Mouse (Mus musculus): Measurements from ENCODE around the gene Catip. TPM values are rescaled to one million over a fixed set of nuclear protein-coding genes. Genes with fewer than 3 reads are reported as not detected.
"Not testable (repeated sequence)": the region's sequence is repeated elsewhere in the genome, so short reads cannot be mapped to it uniquely, and the experiment has no call there.

Catip gene
- total and polyA plus RNA-seq, 2 experiments from 2014 or later, result 0.61 TPM; not detected in 1

- peaks cover 57% of the 10 kb centered on the region for H3K4me1 ChIP-seq (ENCODE audit: control insufficient read depth, insufficient read depth)
Measured at GRCm38 (mm10) chr1:74338013-74338412, 23.9 kb upstream of the Catip start.

GRCm38 (mm10) chr1:74338626-74339025 is 23.3 kb upstream of the Catip start:
- peaks cover 51% of the 10 kb centered on the region for H3K4me1 ChIP-seq (ENCODE audit: control insufficient read depth, insufficient read depth)
- 0 out of 2 replicates have a peak overlapping the region, but pooled peaks have one; percentile 16 for H3K27ac ChIP-seq (ENCODE audit: low read depth)
- ATAC-seq (ENCODE audit: insufficient read depth, low read depth) (peak; percentile 9; the same call in 1 of the 2 replicates), DNase-seq (ENCODE audit: low spot score) (no peak)
- no peak for TF ChIP-seq EP300 (IDR thresholded peaks at IDR 0.05; ENCODE audit: low read depth)
- no peak for TF ChIP-seq CTCF (IDR thresholded peaks at IDR 0.05; ENCODE audit: low read depth)
- H3K27me3 ChIP-seq (ENCODE audit: control insufficient read depth, insufficient read depth, low read length), result no peaks in the 10 kb centered on the region
- 72% methylated on average over 4 of the region's 4 CpGs for WGBS
- H3K4me3 ChIP-seq (ENCODE audit: low read depth, low read length), result no peak overlapping the region
- no peak overlapping the region for H3K9ac ChIP-seq (replicated peaks; ENCODE audit: low read depth, low read length)
- H3K9me3 ChIP-seq (replicated peaks; ENCODE audit: control insufficient read depth, low read length), result no peaks in the 10 kb centered on the region
- H3K4me2 ChIP-seq (ENCODE audit: low read depth, low read length), result no peak overlapping the region
- no peaks in the 10 kb centered on the region for H3K36me3 ChIP-seq (replicated peaks; ENCODE audit: control insufficient read depth, insufficient read depth, low read length)

More at GRCm38 (mm10) chr1:74338013-74338412, 23.9 kb upstream of the Catip start:
- H3K9ac ChIP-seq (replicated peaks; ENCODE audit: low read depth, low read length), result no peak overlapping the region
- 75% methylated on average over 5 of the region's 5 CpGs for WGBS
- no peak overlapping the region for H3K4me2 ChIP-seq (ENCODE audit: low read depth, low read length)
- no peak for ATAC-seq (ENCODE audit: insufficient read depth, low read depth)
- H3K27me3 ChIP-seq (ENCODE audit: control insufficient read depth, insufficient read depth, low read length), result no peaks in the 10 kb centered on the region
- 0 out of 2 replicates have a peak overlapping the region, but pooled peaks have one; percentile 16 for H3K27ac ChIP-seq (ENCODE audit: low read depth)
- no peaks in the 10 kb centered on the region for H3K9me3 ChIP-seq (replicated peaks; ENCODE audit: control insufficient read depth, low read length)
- H3K36me3 ChIP-seq (replicated peaks; ENCODE audit: control insufficient read depth, insufficient read depth, low read length), result no peaks in the 10 kb centered on the region
- TF ChIP-seq CTCF (IDR thresholded peaks at IDR 0.05; ENCODE audit: low read depth), result no peak
- TF ChIP-seq EP300 (IDR thresholded peaks at IDR 0.05; ENCODE audit: low read depth), result no peak
- H3K4me3 ChIP-seq (ENCODE audit: low read depth, low read length), result no peak overlapping the region
- DNase-seq (ENCODE audit: low spot score), result no peak

DNA sequence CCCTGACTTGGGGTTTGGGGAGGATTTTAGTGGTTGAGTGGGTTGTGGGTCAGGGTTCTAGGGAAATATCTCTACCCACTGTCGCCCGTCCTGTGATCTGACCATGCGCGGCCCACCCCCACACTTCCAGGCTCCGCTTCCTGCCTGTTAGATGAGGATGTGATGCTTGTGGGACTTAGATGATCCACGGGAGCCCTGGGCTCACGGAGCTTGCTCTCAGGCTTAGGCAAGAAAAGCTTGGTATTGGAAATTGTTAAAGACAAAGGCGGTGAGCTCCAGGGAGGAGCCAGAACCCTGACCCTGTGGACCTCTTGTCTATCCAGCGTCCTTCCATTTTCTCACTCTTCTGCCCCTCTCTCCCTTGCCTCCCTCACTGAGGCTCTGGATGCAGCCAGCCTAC is 22.0 kb upstream of the Catip start:
- DNase-seq (ENCODE audit: low spot score), result no peak

DNA sequence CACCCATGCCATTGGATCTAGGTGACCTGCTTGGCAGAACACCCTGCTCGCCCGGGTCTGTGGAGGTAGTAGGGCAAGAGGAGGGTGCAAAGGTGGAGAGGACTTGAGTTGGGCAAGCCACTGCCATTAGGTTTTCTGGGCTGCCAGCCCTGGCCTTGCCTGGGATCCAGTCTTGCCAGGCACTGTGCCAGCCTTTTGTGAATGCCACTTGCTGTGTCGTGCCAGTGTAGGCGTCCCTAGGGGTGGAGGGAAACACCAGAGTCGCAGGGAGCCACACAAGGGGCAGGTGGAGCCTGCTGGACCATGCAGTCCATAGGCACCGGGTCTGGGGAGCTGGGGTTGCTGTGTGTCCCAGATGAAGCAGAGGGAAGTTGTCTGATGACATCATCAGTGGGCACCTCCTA is 21.5 kb upstream of the Catip start:
- Histone ChIP-seq H3K9ac (replicated peaks; ENCODE audit: low read depth, low read length) (no peak overlapping the region), H3K4me1 (ENCODE audit: control insufficient read depth, insufficient read depth) (peaks cover 38% of the 10 kb centered on the region), H3K27ac (ENCODE audit: low read depth) (peak overlapping the region; percentile 35; the same call in 1 of the 2 replicates), H3K27me3 (ENCODE audit: control insufficient read depth, insufficient read depth, low read length) (no peaks in the 10 kb centered on the region), H3K4me2 (ENCODE audit: low read depth, low read length) (no peak overlapping the region), H3K9me3 (replicated peaks; ENCODE audit: control insufficient read depth, low read length) (no peaks in the 10 kb centered on the region), H3K36me3 (replicated peaks; ENCODE audit: control insufficient read depth, insufficient read depth, low read length) (no peaks in the 10 kb centered on the region), H3K4me3 (ENCODE audit: low read depth, low read length) (no peak overlapping the region)
- no peak for TF ChIP-seq EP300 (IDR thresholded peaks at IDR 0.05; ENCODE audit: low read depth)
- no peak for TF ChIP-seq CTCF (IDR thresholded peaks at IDR 0.05; ENCODE audit: low read depth)
- ATAC-seq (ENCODE audit: insufficient read depth, low read depth) (peak; percentile 20; the same call in 1 of the 2 replicates), DNase-seq (ENCODE audit: low spot score) (no peak)
- WGBS, result 73% methylated on average over 6 of the region's 6 CpGs

More for the DNA sequence above, 22.0 kb upstream of the Catip start:
- Histone ChIP-seq H3K27ac (ENCODE audit: low read depth) (peak overlapping the region; percentile 35; the same call in 1 of the 2 replicates), H3K4me2 (ENCODE audit: low read depth, low read length) (no peak overlapping the region), H3K4me1 (ENCODE audit: control insufficient read depth, insufficient read depth) (peaks cover 41% of the 10 kb centered on the region), H3K4me3 (ENCODE audit: low read depth, low read length) (no peak overlapping the region), H3K27me3 (ENCODE audit: control insufficient read depth, insufficient read depth, low read length) (no peaks in the 10 kb centered on the region), H3K9me3 (replicated peaks; ENCODE audit: control insufficient read depth, low read length) (no peaks in the 10 kb centered on the region), H3K36me3 (replicated peaks; ENCODE audit: control insufficient read depth, insufficient read depth, low read length) (no peaks in the 10 kb centered on the region), H3K9ac (replicated peaks; ENCODE audit: low read depth, low read length) (no peak overlapping the region)
- no peak for ATAC-seq (ENCODE audit: insufficient read depth, low read depth)
- TF ChIP-seq EP300 (IDR thresholded peaks at IDR 0.05; ENCODE audit: low read depth), result no peak
- TF ChIP-seq CTCF (IDR thresholded peaks at IDR 0.05; ENCODE audit: low read depth), result no peak
- WGBS, result 73% methylated on average over 9 of the region's 9 CpGs

- H3K4me1 ChIP-seq (ENCODE audit: control insufficient read depth, insufficient read depth), result peaks cover 31% of the 10 kb centered on the region
- not testable (repeated sequence) for H3K4me2 ChIP-seq (ENCODE audit: low read depth, low read length); H3K9ac ChIP-seq (replicated peaks; ENCODE audit: low read depth, low read length); H3K9me3 ChIP-seq (replicated peaks; ENCODE audit: control insufficient read depth, low read length); ATAC-seq (ENCODE audit: insufficient read depth, low read depth); H3K27ac ChIP-seq (ENCODE audit: low read depth); DNase-seq (ENCODE audit: low spot score); H3K4me3 ChIP-seq (ENCODE audit: low read depth, low read length); H3K27me3 ChIP-seq (ENCODE audit: control insufficient read depth, insufficient read depth, low read length); H3K36me3 ChIP-seq (replicated peaks; ENCODE audit: control insufficient read depth, insufficient read depth, low read length)
- 97% methylated on average over 4 of the region's 4 CpGs for WGBS
Measured at GRCm38 (mm10) chr1:74340992-74341391, 20.9 kb upstream of the Catip start.

DNA sequence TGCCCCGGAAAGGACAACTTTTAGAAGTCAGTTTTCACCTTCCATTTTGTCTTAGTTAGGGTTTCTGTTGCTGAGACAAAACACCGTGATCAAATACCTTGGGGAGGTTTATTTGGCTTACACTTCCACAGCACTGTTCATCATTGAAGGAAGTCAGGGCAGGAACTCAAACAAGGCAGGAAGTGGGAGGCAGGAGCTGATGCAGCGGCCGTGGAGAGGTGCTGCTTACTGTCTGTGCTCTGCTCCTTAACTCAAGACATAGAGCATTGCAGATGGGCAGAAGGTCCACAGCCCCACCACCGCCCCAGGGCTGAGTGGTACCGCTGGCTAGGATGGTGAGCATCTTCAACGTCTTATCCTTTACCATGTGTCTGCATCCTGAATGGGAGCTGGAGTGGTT is 20.0 kb upstream of the Catip start:
- Histone ChIP-seq H3K9me3 (replicated peaks; ENCODE audit: control insufficient read depth, low read length) (no peaks in the 10 kb centered on the region), H3K27me3 (ENCODE audit: control insufficient read depth, insufficient read depth, low read length) (no peaks in the 10 kb centered on the region), H3K27ac (ENCODE audit: low read depth) (no peak overlapping the region), H3K36me3 (replicated peaks; ENCODE audit: control insufficient read depth, insufficient read depth, low read length) (no peaks in the 10 kb centered on the region), H3K4me1 (ENCODE audit: control insufficient read depth, insufficient read depth) (peaks cover 24% of the 10 kb centered on the region), H3K4me3 (ENCODE audit: low read depth, low read length) (no peak overlapping the region), H3K4me2 (ENCODE audit: low read depth, low read length) (no peak overlapping the region), H3K9ac (replicated peaks; ENCODE audit: low read depth, low read length) (no peak overlapping the region)
- TF ChIP-seq EP300 (IDR thresholded peaks at IDR 0.05; ENCODE audit: low read depth), result no peak
- no peak for TF ChIP-seq CTCF (IDR thresholded peaks at IDR 0.05; ENCODE audit: low read depth)
- WGBS, result 70% methylated on average over 7 of the region's 7 CpGs
- no peak for DNase-seq (ENCODE audit: low spot score)
- no peak for ATAC-seq (ENCODE audit: insufficient read depth, low read depth)
